Mouse (Mus musculus) bone marrow macrophage, adult 2 months (primary cell): Measurements from ENCODE around the gene Car6.

ENCODE experiments used
- CTCF ChIP-seq: IDR thresholded peaks from 2 replicates; pipeline ENCODE4 v1.5.1; 2012; ENCODE audit warnings: low read depth, mild to moderate bottlenecking, low read length, moderate library complexity
- POLR2A ChIP-seq: IDR thresholded peaks from 2 replicates; pipeline ENCODE4 v1.6.1; 2012; ENCODE audit warnings: mild to moderate bottlenecking, low read depth, low read length, borderline replicate concordance

DNA sequence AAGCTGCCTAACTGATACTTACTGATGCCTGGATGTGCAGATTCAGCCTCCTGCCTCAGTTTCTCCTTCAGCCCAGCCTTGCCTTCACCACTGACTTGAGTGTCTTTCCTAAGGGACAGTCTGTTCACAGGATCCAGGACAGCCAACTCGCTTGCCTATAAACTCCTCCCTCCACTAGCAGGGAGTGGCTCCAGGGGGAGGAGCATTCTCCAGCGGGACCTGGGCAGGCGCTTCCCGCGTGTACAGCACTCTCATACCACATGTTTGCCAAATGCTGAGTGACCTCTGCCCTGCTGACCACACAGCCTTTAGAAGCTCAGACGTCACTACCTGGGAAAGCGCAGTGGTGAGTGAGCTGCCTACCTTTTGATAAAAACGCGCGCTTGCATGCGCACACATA lies 19.5 kb upstream of the Car6 start:
- TF ChIP-seq CTCF (no peak), POLR2A (no peak)
